Mouse (Mus musculus) megakaryocyte, embryonic 14.5 days (primary cell): Measurements from ENCODE around the gene Large1. TPM values are rescaled to one million over a fixed set of nuclear protein-coding genes. Genes with fewer than 3 reads are reported as not detected.
"Not testable (repeated sequence)": the region's sequence is repeated elsewhere in the genome, so short reads cannot be mapped to it uniquely, and the experiment has no call there.

ENCODE experiments used
- H3K27me3 ChIP-seq: replicated peaks from 2 replicates; pipeline ENCODE3; 2012; ENCODE audit warnings: inconsistent platforms
- H3K36me3 ChIP-seq: replicated peaks from 2 replicates; pipeline ENCODE3; 2012; ENCODE audit warnings: low read length, inconsistent platforms, mixed read lengths
- H3K4me1 ChIP-seq: 2 replicates; pipeline ENCODE4 v1.6.1; 2012; ENCODE audit warnings: inconsistent platforms
- H3K4me3 ChIP-seq: replicated peaks from 2 replicates; pipeline ENCODE3; 2012; ENCODE audit warnings: moderate library complexity, mild to moderate bottlenecking, inconsistent platforms
- H3K9me3 ChIP-seq: 2 replicates; pipeline ENCODE4 v1.6.1; 2012; ENCODE audit warnings: inconsistent platforms
- FLI1 ChIP-seq: IDR thresholded peaks from 2 replicates; pipeline ENCODE4 v1.6.1; 2012; ENCODE audit warnings: low read length, inconsistent platforms, mixed read lengths
- GATA1 ChIP-seq: IDR thresholded peaks from 3 replicates; pipeline ENCODE4 v1.6.1; 2012; ENCODE audit warnings: mixed read lengths, low read length, inconsistent platforms, borderline replicate concordance
- polyA plus RNA-seq: library from polyadenylated mRNA; stranded (reverse); fragments of >175 nt; gene quantifications from 2 replicates; pipeline ENCODE4 v1.2.3, GENCODE M21; 2012; ENCODE audit warnings: low replicate concordance; ENCODE audit not compliant: insufficient read depth

Large1 gene
- polyA plus RNA-seq, 1 experiment: 0.07 TPM

GRCm38 (mm10) chr8:73132080-73132479 lies 221.3 kb downstream of the Large1 start:
- TF ChIP-seq FLI1: no peak
- no peak for TF ChIP-seq GATA1
- Histone ChIP-seq H3K4me3 (no peak overlapping the region), H3K9me3 (no peaks in the 10 kb centered on the region), H3K27me3 (no peaks in the 10 kb centered on the region), H3K4me1 (no peaks in the 10 kb centered on the region), H3K36me3 (no peaks in the 10 kb centered on the region)

- no peak overlapping the region for H3K4me3 ChIP-seq
- no peaks in the 10 kb centered on the region for H3K4me1 ChIP-seq
- H3K36me3 ChIP-seq: no peaks in the 10 kb centered on the region
- no peaks in the 10 kb centered on the region for H3K27me3 ChIP-seq
- H3K9me3 ChIP-seq: no peaks in the 10 kb centered on the region
- no peak for TF ChIP-seq GATA1
- TF ChIP-seq FLI1: no peak
Measured at GRCm38 (mm10) chr8:73123864-73124499, 229.4 kb downstream of the Large1 start.

- H3K4me1 ChIP-seq: no peaks in the 10 kb centered on the region
- H3K27me3 ChIP-seq: no peaks in the 10 kb centered on the region
- H3K4me3 ChIP-seq: no peak overlapping the region
- H3K9me3 ChIP-seq: no peaks in the 10 kb centered on the region
- H3K36me3 ChIP-seq: no peaks in the 10 kb centered on the region
- TF ChIP-seq FLI1 (no peak), GATA1 (no peak)
Measured at GRCm38 (mm10) chr8:73112332-73112895, 240.9 kb downstream of the Large1 start.

GRCm38 (mm10) chr8:73104089-73104488 lies 249.3 kb downstream of the Large1 start:
- no peak overlapping the region for H3K4me3 ChIP-seq
- H3K27me3 ChIP-seq: no peaks in the 10 kb centered on the region
- no peaks in the 10 kb centered on the region for H3K9me3 ChIP-seq
- H3K36me3 ChIP-seq: no peaks in the 10 kb centered on the region
- TF ChIP-seq GATA1: no peak
- no peak for TF ChIP-seq FLI1
- H3K4me1 ChIP-seq: no peaks in the 10 kb centered on the region

GRCm38 (mm10) chr8:73101069-73101468 lies 252.3 kb downstream of the Large1 start:
- peaks cover 3% of the 10 kb centered on the region; the same call in 1 of the 2 replicates for H3K4me1 ChIP-seq
- TF ChIP-seq FLI1 (no peak), GATA1 (no peak)
- no peaks in the 10 kb centered on the region for H3K9me3 ChIP-seq
- H3K27me3 ChIP-seq: no peaks in the 10 kb centered on the region
- H3K36me3 ChIP-seq: no peaks in the 10 kb centered on the region
- H3K4me3 ChIP-seq: no peak overlapping the region

GRCm38 (mm10) chr8:73100607-73101006 lies 252.7 kb downstream of the Large1 start:
- not testable (repeated sequence) for H3K4me1 ChIP-seq, H3K9me3 ChIP-seq, H3K27me3 ChIP-seq, H3K36me3 ChIP-seq, H3K4me3 ChIP-seq

GRCm38 (mm10) chr8:73099542-73099941 lies 253.8 kb downstream of the Large1 start:
- TF ChIP-seq FLI1 (no peak), GATA1 (no peak)
- Histone ChIP-seq H3K9me3 (no peaks in the 10 kb centered on the region), H3K36me3 (no peaks in the 10 kb centered on the region), H3K27me3 (no peaks in the 10 kb centered on the region), H3K4me1 (peaks cover 5% of the 10 kb centered on the region; the same call in 1 of the 2 replicates), H3K4me3 (no peak overlapping the region)

GRCm38 (mm10) chr8:73096952-73097351 lies 256.4 kb downstream of the Large1 start:
- TF ChIP-seq FLI1 (no peak), GATA1 (no peak)
- Histone ChIP-seq H3K9me3 (no peaks in the 10 kb centered on the region), H3K27me3 (no peaks in the 10 kb centered on the region), H3K4me3 (no peak overlapping the region), H3K4me1 (peaks cover 5% of the 10 kb centered on the region; the same call in 1 of the 2 replicates), H3K36me3 (no peaks in the 10 kb centered on the region)

- not testable (repeated sequence) for H3K36me3 ChIP-seq, H3K9me3 ChIP-seq, H3K27me3 ChIP-seq, H3K4me1 ChIP-seq, H3K4me3 ChIP-seq
Measured at GRCm38 (mm10) chr8:73077746-73078145, 275.6 kb downstream of the Large1 start.

- Histone ChIP-seq H3K9me3 (no peaks in the 10 kb centered on the region), H3K27me3 (no peaks in the 10 kb centered on the region), H3K36me3 (no peaks in the 10 kb centered on the region), H3K4me1 (no peaks in the 10 kb centered on the region), H3K4me3 (no peak overlapping the region)
- no peak for TF ChIP-seq GATA1
- TF ChIP-seq FLI1: no peak
Measured at GRCm38 (mm10) chr8:73061410-73061809, 291.9 kb downstream of the Large1 start.

- Histone ChIP-seq H3K4me3 (no peak overlapping the region), H3K36me3 (no peaks in the 10 kb centered on the region), H3K9me3 (no peaks in the 10 kb centered on the region), H3K27me3 (no peaks in the 10 kb centered on the region), H3K4me1 (no peaks in the 10 kb centered on the region)
- TF ChIP-seq FLI1 (no peak), GATA1 (no peak)
Measured at GRCm38 (mm10) chr8:73054726-73055125, 298.6 kb downstream of the Large1 start.
